Mouse (Mus musculus) embryo, embryonic 11 days (tissue): ENCODE measurements around the gene Asap2.

Experiments
- DNase-seq: peaks from one replicate; pipeline ENCODE4 v3.0.0-alpha.2; 2015

Asap2 gene

DNA sequence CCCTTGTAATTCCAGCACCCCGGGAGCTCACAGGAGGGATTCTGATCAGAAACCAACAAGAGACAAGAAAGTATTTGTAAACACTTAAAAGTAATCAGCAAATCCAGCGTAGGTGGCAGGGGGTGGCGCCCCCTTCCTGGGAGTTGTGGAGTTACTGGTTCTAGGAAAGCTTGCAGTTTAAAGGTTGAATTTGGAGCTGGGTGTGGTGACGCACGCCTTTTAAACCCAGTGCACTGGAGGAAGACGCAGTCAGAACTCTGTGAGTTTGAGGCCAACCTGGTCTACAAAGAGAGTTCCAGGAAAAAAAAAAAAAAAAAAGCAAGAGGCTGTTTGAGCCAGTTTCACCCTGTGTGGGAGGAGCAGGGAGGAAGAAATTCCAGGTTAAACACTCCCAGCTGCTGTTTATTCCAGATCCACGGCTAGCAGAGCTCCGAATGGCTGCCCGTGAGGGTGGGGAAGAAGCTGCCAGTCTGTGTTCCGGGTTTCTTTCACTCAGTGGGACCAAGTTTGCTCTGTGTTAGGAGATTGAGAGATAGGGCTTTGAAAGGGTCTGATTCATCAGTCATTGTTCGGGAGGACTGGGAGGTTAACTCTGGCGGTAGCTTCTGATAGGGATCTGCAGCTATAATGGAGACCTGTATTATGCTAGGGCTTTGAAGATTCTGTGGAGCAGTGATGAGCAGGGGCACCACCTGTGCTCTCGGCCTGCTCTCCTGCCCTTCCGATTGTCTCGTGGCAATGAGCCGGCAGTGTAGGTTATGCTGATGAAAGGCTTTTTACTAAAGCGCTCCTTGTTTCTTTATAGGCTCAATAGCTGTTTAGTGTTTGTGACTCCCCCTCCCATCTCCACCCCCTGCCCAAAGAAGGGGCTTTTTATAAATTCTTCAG is 144.0 kb downstream of the Asap2 start:
- peak; percentile 38 for DNase-seq

- DNase-seq, result no peak
These were observed 145.6 kb downstream of the Asap2 start for GRCm38 (mm10) chr12:21135651-21136461.

GRCm38 (mm10) chr12:21136462-21136751 is 146.1 kb downstream of the Asap2 start:
- DNase-seq, result no peak

GRCm38 (mm10) chr12:21139560-21139959 is 149.3 kb downstream of the Asap2 start:
- no peak for DNase-seq

DNA sequence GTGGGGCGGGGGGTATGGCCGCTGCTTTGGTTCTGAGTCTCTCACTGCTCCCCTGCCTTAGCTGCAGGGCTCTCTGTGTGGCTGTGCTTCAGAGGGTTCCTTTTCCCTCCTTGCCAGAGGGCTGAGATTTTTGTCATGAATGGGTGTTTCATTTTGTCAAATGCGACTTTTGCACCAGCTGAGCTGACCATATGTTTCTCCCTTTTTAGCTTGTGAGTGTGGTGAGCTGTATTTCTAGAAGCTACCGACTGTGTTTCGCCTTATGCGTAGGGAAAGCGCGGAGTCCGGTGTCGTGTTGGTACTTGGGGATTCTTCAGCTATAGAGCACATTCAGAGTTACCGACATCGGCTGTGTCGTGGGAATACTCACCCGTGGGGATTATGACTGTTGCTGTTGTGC is 149.9 kb downstream of the Asap2 start:
- no peak for DNase-seq

- no peak for DNase-seq
These were observed 150.6 kb downstream of the Asap2 start for GRCm38 (mm10) chr12:21140741-21141308.

DNA sequence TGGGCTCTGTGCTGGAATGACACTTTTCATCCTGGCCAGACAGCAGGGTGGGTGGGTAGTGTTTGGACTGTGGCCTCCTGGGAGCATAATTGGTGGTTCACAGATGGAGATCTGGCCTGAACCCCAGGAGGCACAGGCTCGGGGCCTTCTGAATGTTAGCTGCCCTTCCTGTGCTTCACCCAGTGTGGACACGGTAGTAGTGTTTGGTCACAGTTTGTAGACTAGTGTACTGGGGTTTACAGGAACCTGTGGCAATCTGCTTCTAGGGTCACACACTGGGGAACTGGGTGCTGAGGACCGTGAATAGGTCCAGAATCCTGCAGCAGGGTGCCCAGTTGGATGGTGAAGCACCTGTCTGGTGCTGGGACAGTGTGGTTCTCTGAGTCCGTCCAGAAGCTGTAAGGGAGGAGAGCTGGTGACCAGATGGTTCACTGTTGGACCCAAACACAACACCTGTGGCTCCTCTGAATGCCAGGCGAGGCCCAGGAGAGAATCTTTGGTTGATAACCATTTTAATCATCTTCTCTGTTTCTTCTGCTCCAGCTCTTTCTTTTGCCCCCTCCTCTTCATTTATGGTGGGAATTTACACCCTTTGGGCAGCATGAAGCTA is 151.5 kb downstream of the Asap2 start:
- DNase-seq, result no peak

DNA sequence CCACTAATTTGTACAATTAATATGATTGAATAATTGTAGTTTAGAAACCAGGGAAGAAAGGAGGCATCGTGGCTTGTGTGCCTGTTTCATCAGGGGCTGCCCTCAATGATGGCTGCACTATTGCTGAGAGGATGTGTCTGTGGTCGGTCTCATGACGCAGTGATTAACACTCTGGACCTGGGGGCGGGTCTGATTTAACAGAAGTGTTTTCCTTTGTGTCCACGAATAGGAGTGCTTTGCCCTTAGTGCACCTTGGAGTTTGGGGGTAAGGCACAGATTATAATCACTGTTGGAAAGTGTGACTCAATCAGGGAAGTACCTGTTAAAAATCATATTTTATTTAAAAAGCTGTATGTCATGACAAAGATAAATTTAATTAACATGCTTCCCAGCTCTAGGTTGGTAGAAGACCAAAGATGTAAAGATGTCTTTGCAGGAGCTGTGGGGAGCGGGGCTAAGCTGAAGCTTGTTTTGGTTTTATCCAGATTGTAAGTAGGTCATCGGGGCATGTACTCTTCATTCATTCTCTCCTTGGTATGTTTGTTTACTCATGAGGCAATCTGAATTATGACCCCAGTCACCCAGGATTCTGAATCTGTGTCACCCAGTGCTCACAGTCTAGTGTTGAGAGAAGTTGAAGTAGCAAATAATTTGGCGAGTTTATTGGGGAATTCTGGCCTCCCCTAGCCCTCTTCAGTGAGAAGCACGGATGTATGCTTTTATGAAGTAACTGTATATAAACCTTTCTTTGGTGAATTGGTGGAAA is 152.4 kb downstream of the Asap2 start:
- no peak for DNase-seq

DNA sequence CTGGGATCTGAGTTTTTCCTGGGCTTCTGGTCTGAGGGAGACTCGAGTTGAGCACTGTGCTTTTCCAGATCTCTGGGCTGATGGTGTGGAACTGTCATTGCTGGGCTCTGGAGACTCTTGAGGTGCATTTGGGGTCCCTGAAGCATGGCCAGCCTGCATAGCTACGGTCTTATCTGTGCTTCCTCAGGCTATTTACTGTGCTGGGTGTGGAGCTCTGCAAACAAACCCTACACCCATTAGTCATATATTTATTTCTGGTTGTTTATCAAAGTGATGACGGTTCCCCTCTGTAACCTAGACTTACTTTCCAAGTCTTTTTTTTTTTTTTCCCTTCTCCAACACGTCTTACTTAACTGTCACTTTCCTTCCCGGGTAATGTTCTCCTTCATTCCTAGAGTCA is 154.3 kb downstream of the Asap2 start:
- DNase-seq, result no peak

DNA sequence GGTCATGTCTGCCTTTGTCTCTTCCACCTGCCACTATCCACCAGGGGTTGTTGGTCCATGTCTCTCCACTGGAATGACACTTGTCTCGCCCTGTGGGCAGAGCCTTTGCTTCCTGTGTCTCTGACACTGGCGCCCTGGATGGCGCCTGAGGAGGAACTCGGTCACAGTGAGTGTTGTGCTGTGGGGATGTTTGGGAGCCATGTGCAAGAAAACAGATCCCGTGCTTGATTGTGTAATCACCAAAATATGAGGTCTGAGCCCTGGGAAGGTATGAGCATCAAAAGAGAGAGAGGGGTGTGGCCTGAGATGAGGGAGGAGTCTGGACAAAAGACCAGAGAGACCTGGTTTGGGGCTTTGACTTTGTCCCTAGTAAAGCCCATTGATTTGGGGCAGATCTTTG is 154.8 kb downstream of the Asap2 start:
- DNase-seq, result no peak

DNA sequence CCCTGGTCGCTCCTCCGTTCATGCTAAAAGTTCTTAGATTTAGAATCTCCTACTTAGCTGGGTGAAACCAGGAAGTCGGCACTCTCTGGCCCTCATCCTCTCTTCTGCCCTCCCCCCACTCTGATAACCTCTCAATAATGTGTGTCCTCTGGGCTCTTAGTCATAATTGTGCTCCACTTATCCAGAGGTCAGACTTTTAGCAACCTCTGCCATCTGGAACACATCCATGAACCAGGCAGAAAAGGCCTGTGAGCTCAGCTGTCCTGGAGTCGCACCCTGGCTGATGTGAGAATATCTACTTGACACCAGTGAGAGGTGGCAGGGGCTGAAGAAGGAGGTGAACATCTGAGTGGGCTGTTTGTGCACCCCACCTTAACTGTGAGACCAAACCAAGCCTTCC is 156.6 kb downstream of the Asap2 start:
- no peak for DNase-seq

- no peak for DNase-seq
These were observed 163.0 kb downstream of the Asap2 start for GRCm38 (mm10) chr12:21153279-21153707.

- no peak for DNase-seq
These were observed 164.8 kb downstream of the Asap2 start for GRCm38 (mm10) chr12:21155062-21155461.

- DNase-seq, result no peak
These were observed 169.0 kb downstream of the Asap2 start for GRCm38 (mm10) chr12:21159304-21159703.

- no peak for DNase-seq
These were observed 170.1 kb downstream of the Asap2 start for GRCm38 (mm10) chr12:21160327-21160828.

GRCm38 (mm10) chr12:21161841-21162240 is 171.6 kb downstream of the Asap2 start:
- no peak for DNase-seq

GRCm38 (mm10) chr12:21163706-21164105 is 173.4 kb downstream of the Asap2 start:
- no peak for DNase-seq

DNA sequence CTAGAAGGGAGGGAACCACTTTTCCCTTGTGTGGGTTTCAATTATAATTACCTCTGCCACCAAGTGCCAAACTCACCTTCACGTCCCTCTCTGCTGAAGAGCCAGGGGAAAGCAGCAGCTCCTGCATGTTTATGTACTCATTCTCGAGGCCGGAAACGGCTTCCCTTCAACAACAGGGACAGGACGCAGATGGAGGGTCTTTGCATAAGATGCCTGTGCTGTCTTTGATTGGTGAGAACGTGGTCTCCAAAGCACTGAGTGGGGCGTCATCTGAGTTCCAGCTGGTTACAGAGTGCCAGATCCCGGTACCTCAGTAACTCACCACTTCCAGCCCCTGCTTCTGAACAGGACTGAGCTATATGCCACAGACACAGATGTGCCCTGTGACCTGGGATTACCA is 174.0 kb downstream of the Asap2 start:
- peak; percentile 39 for DNase-seq

DNA sequence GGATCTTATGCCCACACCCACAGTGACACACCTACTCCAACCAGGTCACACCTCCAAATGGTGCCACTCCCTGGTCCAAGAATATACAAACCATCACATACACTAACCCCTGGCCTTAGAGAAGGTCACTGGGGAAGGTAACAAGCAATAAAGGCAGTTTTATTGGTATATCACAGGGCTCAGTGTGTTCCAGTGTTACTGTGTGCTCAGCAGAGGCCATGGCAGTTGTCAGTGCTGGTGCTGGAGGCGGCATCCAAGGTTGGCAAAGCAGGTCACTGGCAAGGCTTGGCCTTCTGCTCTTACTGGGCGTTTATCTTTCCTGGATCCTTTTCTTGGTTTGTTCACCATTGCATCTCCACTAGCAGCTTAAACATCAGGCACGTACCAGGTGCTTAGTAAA is 174.9 kb downstream of the Asap2 start:
- no peak for DNase-seq

- DNase-seq, result no peak
These were observed 175.7 kb downstream of the Asap2 start for GRCm38 (mm10) chr12:21165891-21166342.

DNA sequence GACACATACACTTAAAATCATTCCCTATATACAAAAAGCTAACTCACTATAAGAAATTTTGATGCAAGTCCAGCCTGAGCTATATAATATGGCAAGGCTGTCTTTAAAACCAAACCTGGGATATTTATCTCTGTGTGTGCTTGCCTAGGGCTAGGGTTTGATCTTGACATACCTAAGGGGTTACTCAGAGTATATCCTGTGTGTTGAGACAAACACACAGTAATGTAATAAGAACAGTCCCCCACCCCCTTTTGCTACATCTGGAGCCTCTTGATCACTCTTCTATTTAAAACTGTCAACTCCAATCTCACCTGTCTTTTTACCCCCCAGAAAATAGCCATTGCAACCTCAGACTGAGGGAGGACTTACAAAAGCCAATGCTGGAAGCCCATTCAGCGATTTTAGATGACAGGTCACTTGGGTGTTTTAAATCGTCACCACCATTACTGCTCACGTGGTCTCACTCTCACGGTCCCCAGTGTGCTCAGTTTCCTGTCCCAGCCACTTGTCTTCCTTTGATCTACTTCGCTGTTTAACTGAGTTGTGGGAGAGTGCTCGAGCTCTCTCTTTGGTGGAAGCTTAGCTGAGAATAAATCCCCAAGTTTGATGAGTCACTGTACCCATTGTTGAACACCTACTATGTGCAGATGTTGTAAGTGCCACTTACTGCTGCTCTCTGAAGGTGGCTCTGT is 176.8 kb downstream of the Asap2 start:
- no peak for DNase-seq

DNA sequence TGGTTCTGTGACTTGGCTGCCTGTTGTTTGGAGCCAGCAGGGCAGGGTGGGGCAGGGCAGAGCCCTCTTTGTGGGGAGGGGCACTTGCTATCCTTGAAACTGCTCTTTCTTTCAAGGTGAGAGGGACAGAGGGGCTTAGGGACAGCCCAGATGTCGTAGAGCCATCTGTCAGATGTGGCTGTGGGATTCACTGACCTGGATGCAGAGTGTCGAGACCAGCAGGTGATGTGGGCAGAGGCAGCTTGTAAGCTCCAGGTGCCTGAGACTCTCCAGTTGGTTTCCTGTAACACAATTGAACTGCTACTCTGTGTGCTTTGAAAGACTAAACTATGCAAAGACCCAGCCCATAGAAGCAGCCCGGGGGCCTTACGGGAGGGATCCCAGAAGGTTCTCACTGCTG is 177.5 kb downstream of the Asap2 start:
- no peak for DNase-seq
